In genomic region chr8:125232724-125233123, GRCm38 (mm10) we compare ENCODE assay signal across 17 mouse cellular contexts.
"Had no signal": no experiment of that assay in that cellular context is flagged by ENCODE, and none has a peak within 500 bp of the region (broad histone marks: within the 10 kb centered on the region; RNA-seq: fewer than 3 reads in every experiment).

No protein-coding gene starts in this region.

- H3K4me2 ChIP-seq: lung, embryonic 14.5 days; midbrain, embryonic 13.5 days had no signal

- DNase-seq: kidney, adult 2 months; kidney, postnatal 25 days; layer of hippocampus, adult 9-11 months; layer of hippocampus, postnatal 36 days; liver, postnatal 0 days; lung, embryonic 14.5 days; right cerebral cortex, adult 18-20 months; right cerebral cortex, postnatal 14 days; right cerebral cortex, postnatal 4 days had no signal

- ATAC-seq: intestine, postnatal 0 days; liver, postnatal 0 days; lung, postnatal 0 days; midbrain, embryonic 13.5 days; midbrain, embryonic 16.5 days had no signal

- H3K36me3 ChIP-seq: midbrain, embryonic 10.5 days; midbrain, embryonic 13.5 days had no signal

- H3K4me3 ChIP-seq: layer of hippocampus, adult 2 months; left cerebral cortex, adult 2 months; megakaryocyte, embryonic 14.5 days; midbrain, embryonic 10.5 days; midbrain, embryonic 13.5 days had no signal
